Mouse (Mus musculus): ENCODE data around the gene Dnali1. TPM values are rescaled to one million over a fixed set of nuclear protein-coding genes. Genes with fewer than 3 reads are reported as not detected.

Dnali1 gene
- polyA plus RNA-seq (2014; fragmentation: Nextera tagmentation; extraction: Ambion mirVana), result 0.11 TPM in 1 of 2 replicates, not detected in the other

- Histone ChIP-seq H3K4me3 (ENCODE audit: low read length) (peak within 1 kb of the TSS; percentile 96), H3K36me3 (ENCODE audit: control insufficient read depth, insufficient read depth, low read length) (peaks cover 24% of the 10 kb centered on the region), H3K4me2 (replicated peaks; ENCODE audit: low read depth, low read length) (peak within 1 kb of the TSS; percentile 71), H3K27ac (ENCODE audit: low read depth, low read length) (0 out of 2 replicates have a peak within 1 kb of the TSS, but pooled peaks have one; percentile 63), H3K27me3 (ENCODE audit: control insufficient read depth, insufficient read depth, low read length) (no peaks in the 10 kb centered on the region), H3K9me3 (ENCODE audit: control insufficient read depth, low read length) (no peaks in the 10 kb centered on the region), H3K9ac (ENCODE audit: low read depth, low read length) (peak within 1 kb of the TSS; percentile 90), H3K4me1 (ENCODE audit: control insufficient read depth, insufficient read depth, low read length) (peaks cover 8% of the 10 kb centered on the region)
- peak; percentile 56 for ATAC-seq (ENCODE audit: low FRiP score, low TSS enrichment)
- WGBS, result 2% methylated on average over 26 of the region's 26 CpGs
Observed at GRCm38 (mm10) chr4:125065517-125066307, at the start of gene Dnali1. Gene Dnali1, minus strand, starts transcription at chr4:125065703.

GRCm38 (mm10) chr4:125115081-125115480, 49.6 kb upstream of the Dnali1 start:
- no peak overlapping the region for H3K4me2 ChIP-seq (replicated peaks; ENCODE audit: low read depth, low read length)
- H3K4me1 ChIP-seq (ENCODE audit: control insufficient read depth, insufficient read depth, low read length), result peaks cover 12% of the 10 kb centered on the region
- H3K4me3 ChIP-seq (ENCODE audit: low read length), result no peak overlapping the region
- ATAC-seq (ENCODE audit: low FRiP score, low TSS enrichment), result peak; percentile 22; the same call in 1 of the 2 replicates
- H3K27me3 ChIP-seq (ENCODE audit: control insufficient read depth, insufficient read depth, low read length), result no peaks in the 10 kb centered on the region
- H3K9me3 ChIP-seq (ENCODE audit: control insufficient read depth, low read length), result no peaks in the 10 kb centered on the region
- H3K9ac ChIP-seq (ENCODE audit: low read depth, low read length), result no peak overlapping the region
- peak overlapping the region; percentile 55; the same call in 1 of the 2 replicates for H3K27ac ChIP-seq (ENCODE audit: low read depth, low read length)
- peaks cover 8% of the 10 kb centered on the region; the same call in 1 of the 2 replicates for H3K36me3 ChIP-seq (ENCODE audit: control insufficient read depth, insufficient read depth, low read length)
- WGBS, result 86% methylated on average over 4 of the region's 4 CpGs

GRCm38 (mm10) chr4:125114638-125115037, 49.1 kb upstream of the Dnali1 start:
- no peaks in the 10 kb centered on the region for H3K27me3 ChIP-seq (ENCODE audit: control insufficient read depth, insufficient read depth, low read length)
- H3K4me3 ChIP-seq (ENCODE audit: low read length), result no peak overlapping the region
- peaks cover 12% of the 10 kb centered on the region for H3K4me1 ChIP-seq (ENCODE audit: control insufficient read depth, insufficient read depth, low read length)
- WGBS, result 6% methylated on average over 6 of the region's 6 CpGs
- no peak overlapping the region for H3K4me2 ChIP-seq (replicated peaks; ENCODE audit: low read depth, low read length)
- no peak overlapping the region for H3K9ac ChIP-seq (ENCODE audit: low read depth, low read length)
- peaks cover 12% of the 10 kb centered on the region; the same call in 1 of the 2 replicates for H3K36me3 ChIP-seq (ENCODE audit: control insufficient read depth, insufficient read depth, low read length)
- peak overlapping the region; percentile 55; the same call in 1 of the 2 replicates for H3K27ac ChIP-seq (ENCODE audit: low read depth, low read length)
- no peaks in the 10 kb centered on the region for H3K9me3 ChIP-seq (ENCODE audit: control insufficient read depth, low read length)
- ATAC-seq (ENCODE audit: low FRiP score, low TSS enrichment), result peak; percentile 74

GRCm38 (mm10) chr4:125105354-125105753, 39.9 kb upstream of the Dnali1 start:
- no peak overlapping the region for H3K27ac ChIP-seq (ENCODE audit: low read depth, low read length)
- no peak overlapping the region for H3K4me2 ChIP-seq (replicated peaks; ENCODE audit: low read depth, low read length)
- whole genome bisulfite sequencing, result 92% methylated on average over 9 of the region's 9 CpGs
- H3K36me3 ChIP-seq (ENCODE audit: control insufficient read depth, insufficient read depth, low read length), result peaks cover 34% of the 10 kb centered on the region; the same call in 1 of the 2 replicates
- H3K4me3 ChIP-seq (ENCODE audit: low read length), result no peak overlapping the region
- H3K9me3 ChIP-seq (ENCODE audit: control insufficient read depth, low read length), result no peaks in the 10 kb centered on the region
- ATAC-seq (ENCODE audit: low FRiP score, low TSS enrichment), result no peak
- no peak overlapping the region for H3K9ac ChIP-seq (ENCODE audit: low read depth, low read length)
- H3K27me3 ChIP-seq (ENCODE audit: control insufficient read depth, insufficient read depth, low read length), result no peaks in the 10 kb centered on the region
- H3K4me1 ChIP-seq (ENCODE audit: control insufficient read depth, insufficient read depth, low read length), result no peaks in the 10 kb centered on the region

- Histone ChIP-seq H3K4me3 (ENCODE audit: low read length) (no peak overlapping the region), H3K27me3 (ENCODE audit: control insufficient read depth, insufficient read depth, low read length) (no peaks in the 10 kb centered on the region), H3K4me2 (replicated peaks; ENCODE audit: low read depth, low read length) (no peak overlapping the region), H3K36me3 (ENCODE audit: control insufficient read depth, insufficient read depth, low read length) (peaks cover 22% of the 10 kb centered on the region; the same call in 1 of the 2 replicates), H3K4me1 (ENCODE audit: control insufficient read depth, insufficient read depth, low read length) (no peaks in the 10 kb centered on the region), H3K9me3 (ENCODE audit: control insufficient read depth, low read length) (no peaks in the 10 kb centered on the region), H3K9ac (ENCODE audit: low read depth, low read length) (no peak overlapping the region), H3K27ac (ENCODE audit: low read depth, low read length) (no peak overlapping the region)
- 78% methylated on average over 13 of the region's 13 CpGs for WGBS
- no peak for ATAC-seq (ENCODE audit: low FRiP score, low TSS enrichment)
Observed at GRCm38 (mm10) chr4:125101334-125101733, 35.8 kb upstream of the Dnali1 start.

- Histone ChIP-seq H3K9ac (ENCODE audit: low read depth, low read length) (no peak overlapping the region), H3K4me3 (ENCODE audit: low read length) (no peak overlapping the region), H3K4me2 (replicated peaks; ENCODE audit: low read depth, low read length) (no peak overlapping the region), H3K27me3 (ENCODE audit: control insufficient read depth, insufficient read depth, low read length) (no peaks in the 10 kb centered on the region), H3K4me1 (ENCODE audit: control insufficient read depth, insufficient read depth, low read length) (no peaks in the 10 kb centered on the region), H3K27ac (ENCODE audit: low read depth, low read length) (no peak overlapping the region), H3K9me3 (ENCODE audit: control insufficient read depth, low read length) (no peaks in the 10 kb centered on the region), H3K36me3 (ENCODE audit: control insufficient read depth, insufficient read depth, low read length) (peaks cover 19% of the 10 kb centered on the region; the same call in 1 of the 2 replicates)
- 12% methylated on average over 8 of the region's 8 CpGs for WGBS
- ATAC-seq (ENCODE audit: low FRiP score, low TSS enrichment), result peak; percentile 72
Observed at GRCm38 (mm10) chr4:125099458-125099857, 34.0 kb upstream of the Dnali1 start.

- H3K4me1 ChIP-seq (ENCODE audit: control insufficient read depth, insufficient read depth, low read length), result no peaks in the 10 kb centered on the region
- H3K27ac ChIP-seq (ENCODE audit: low read depth, low read length), result no peak overlapping the region
- H3K9ac ChIP-seq (ENCODE audit: low read depth, low read length), result no peak overlapping the region
- WGBS, result 44% methylated on average over 4 of the region's 4 CpGs
- no peak overlapping the region for H3K4me2 ChIP-seq (replicated peaks; ENCODE audit: low read depth, low read length)
- H3K9me3 ChIP-seq (ENCODE audit: control insufficient read depth, low read length), result no peaks in the 10 kb centered on the region
- H3K36me3 ChIP-seq (ENCODE audit: control insufficient read depth, insufficient read depth, low read length), result peaks cover 12% of the 10 kb centered on the region; the same call in 1 of the 2 replicates
- no peak for ATAC-seq (ENCODE audit: low FRiP score, low TSS enrichment)
- H3K4me3 ChIP-seq (ENCODE audit: low read length), result no peak overlapping the region
- no peaks in the 10 kb centered on the region for H3K27me3 ChIP-seq (ENCODE audit: control insufficient read depth, insufficient read depth, low read length)
Observed at GRCm38 (mm10) chr4:125097412-125097811, 31.9 kb upstream of the Dnali1 start.

GRCm38 (mm10) chr4:125096066-125096465, 30.6 kb upstream of the Dnali1 start:
- Histone ChIP-seq H3K4me2 (replicated peaks; ENCODE audit: low read depth, low read length) (no peak overlapping the region), H3K9ac (ENCODE audit: low read depth, low read length) (no peak overlapping the region), H3K27ac (ENCODE audit: low read depth, low read length) (no peak overlapping the region), H3K27me3 (ENCODE audit: control insufficient read depth, insufficient read depth, low read length) (no peaks in the 10 kb centered on the region), H3K36me3 (ENCODE audit: control insufficient read depth, insufficient read depth, low read length) (peaks cover 15% of the 10 kb centered on the region; the same call in 1 of the 2 replicates), H3K9me3 (ENCODE audit: control insufficient read depth, low read length) (no peaks in the 10 kb centered on the region), H3K4me1 (ENCODE audit: control insufficient read depth, insufficient read depth, low read length) (no peaks in the 10 kb centered on the region), H3K4me3 (ENCODE audit: low read length) (no peak overlapping the region)
- 89% methylated on average over 5 of the region's 5 CpGs for WGBS
- no peak for ATAC-seq (ENCODE audit: low FRiP score, low TSS enrichment)

GRCm38 (mm10) chr4:125093031-125093430, 27.5 kb upstream of the Dnali1 start:
- H3K4me1 ChIP-seq (ENCODE audit: control insufficient read depth, insufficient read depth, low read length), result no peaks in the 10 kb centered on the region
- 94% methylated on average over 5 of the region's 5 CpGs for WGBS
- no peak overlapping the region for H3K9ac ChIP-seq (ENCODE audit: low read depth, low read length)
- no peak for ATAC-seq (ENCODE audit: low FRiP score, low TSS enrichment)
- H3K4me2 ChIP-seq (replicated peaks; ENCODE audit: low read depth, low read length), result no peak overlapping the region
- no peaks in the 10 kb centered on the region for H3K9me3 ChIP-seq (ENCODE audit: control insufficient read depth, low read length)
- no peaks in the 10 kb centered on the region for H3K27me3 ChIP-seq (ENCODE audit: control insufficient read depth, insufficient read depth, low read length)
- no peak overlapping the region for H3K4me3 ChIP-seq (ENCODE audit: low read length)
- H3K27ac ChIP-seq (ENCODE audit: low read depth, low read length), result no peak overlapping the region
- H3K36me3 ChIP-seq (ENCODE audit: control insufficient read depth, insufficient read depth, low read length), result peaks cover 42% of the 10 kb centered on the region

All from kidney, embryonic 14.5 days (tissue).